Mouse (Mus musculus): ENCODE measurements around the gene Wdr1. TPM values are rescaled to one million over a fixed set of nuclear protein-coding genes. Genes with fewer than 3 reads are reported as not detected.
A peak's percentile ranks its signal among the peaks of the same experiment; 100 is the strongest.

Gene Wdr1
- polyA plus RNA-seq, 1 experiment: 157 TPM

DNA sequence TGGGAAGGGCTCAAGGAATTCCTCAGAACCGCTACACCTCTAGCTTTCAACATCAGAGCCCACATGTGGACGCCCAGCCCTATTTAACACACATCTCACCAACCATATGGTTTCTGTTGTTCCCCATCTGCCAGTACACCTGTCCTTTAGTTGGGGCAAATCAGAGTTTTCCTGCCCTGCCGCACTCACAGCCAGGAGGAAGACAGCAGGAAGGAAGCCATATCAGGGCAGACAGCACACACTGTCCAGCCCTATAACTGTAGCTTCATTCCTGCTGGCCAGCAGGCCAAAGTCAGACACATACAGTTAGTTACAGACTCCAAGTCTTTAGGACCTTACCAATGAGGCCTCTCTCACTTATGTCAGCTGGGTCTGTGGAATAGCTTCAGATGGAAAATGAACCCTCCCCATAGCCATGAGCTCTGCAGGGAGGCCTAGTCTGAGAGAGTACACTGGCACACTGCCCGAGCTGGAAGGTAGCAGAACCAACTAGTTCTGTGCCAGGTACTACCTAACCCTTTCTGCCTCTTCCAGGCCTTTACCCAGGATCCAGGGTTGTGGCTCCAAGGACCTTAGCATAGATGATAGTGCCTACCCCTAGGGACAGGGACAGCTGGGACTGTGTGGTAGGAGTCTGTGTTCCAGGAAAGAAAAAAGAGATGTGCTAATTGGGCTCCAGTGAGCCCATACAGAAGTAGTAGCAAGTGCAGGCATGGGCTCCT is 19.4 kb downstream of the Wdr1 start:
- TF ChIP-seq POLR2A (IDR thresholded peaks at IDR 0.05; ENCODE audit: borderline replicate concordance, insufficient read depth, low read length) (no peak), CTCF (IDR thresholded peaks at IDR 0.05; ENCODE audit: borderline replicate concordance, insufficient read depth, low read depth, low read length) (no peak)
- DNase-seq: peak; percentile 85 to 89
- Histone ChIP-seq H3K4me3 (replicated peaks; ENCODE audit: insufficient read depth, low read depth, low read length) (no peak overlapping the region), H3K27ac (ENCODE audit: insufficient read depth, low read length) (peak overlapping the region; percentile 31), H3K4me1 (ENCODE audit: control insufficient read depth, insufficient read depth, low read length) (peaks cover 22% of the 10 kb centered on the region), H3K27me3 (ENCODE audit: control insufficient read depth, insufficient read depth, low read length) (no peaks in the 10 kb centered on the region)
- 13% methylated on average over 4 of the region's 4 CpGs for WGBS

DNA sequence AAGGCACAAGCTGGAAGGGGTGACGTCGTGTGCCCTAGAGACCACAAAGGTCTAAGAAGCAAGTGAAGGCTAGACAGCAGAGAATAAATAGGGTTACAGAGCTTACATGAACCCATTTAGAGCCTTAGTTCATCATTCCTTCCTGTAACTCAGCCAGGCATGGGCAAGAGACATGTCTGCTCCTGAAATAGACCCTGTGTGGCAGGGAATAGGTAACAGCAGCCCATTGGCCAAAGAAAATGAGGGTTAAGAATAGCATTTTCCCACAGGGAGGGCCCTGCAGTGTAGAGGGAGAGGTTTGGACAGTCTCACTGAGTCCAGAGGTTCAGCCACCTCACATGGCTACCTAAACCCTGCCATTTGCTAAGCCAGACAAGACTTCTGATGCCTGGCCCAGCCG is 21.3 kb downstream of the Wdr1 start:
- Histone ChIP-seq H3K4me1 (ENCODE audit: control insufficient read depth, insufficient read depth, low read length) (peaks cover 21% of the 10 kb centered on the region), H3K27me3 (ENCODE audit: control insufficient read depth, insufficient read depth, low read length) (no peaks in the 10 kb centered on the region), H3K4me3 (replicated peaks; ENCODE audit: insufficient read depth, low read depth, low read length) (no peak overlapping the region), H3K27ac (ENCODE audit: insufficient read depth, low read length) (no peak overlapping the region)
- TF ChIP-seq POLR2A (IDR thresholded peaks at IDR 0.05; ENCODE audit: borderline replicate concordance, insufficient read depth, low read length) (no peak), CTCF (IDR thresholded peaks at IDR 0.05; ENCODE audit: borderline replicate concordance, insufficient read depth, low read depth, low read length) (no peak)
- DNase-seq: no peak
- 92% methylated on average over 3 of the region's 3 CpGs for WGBS

DNA sequence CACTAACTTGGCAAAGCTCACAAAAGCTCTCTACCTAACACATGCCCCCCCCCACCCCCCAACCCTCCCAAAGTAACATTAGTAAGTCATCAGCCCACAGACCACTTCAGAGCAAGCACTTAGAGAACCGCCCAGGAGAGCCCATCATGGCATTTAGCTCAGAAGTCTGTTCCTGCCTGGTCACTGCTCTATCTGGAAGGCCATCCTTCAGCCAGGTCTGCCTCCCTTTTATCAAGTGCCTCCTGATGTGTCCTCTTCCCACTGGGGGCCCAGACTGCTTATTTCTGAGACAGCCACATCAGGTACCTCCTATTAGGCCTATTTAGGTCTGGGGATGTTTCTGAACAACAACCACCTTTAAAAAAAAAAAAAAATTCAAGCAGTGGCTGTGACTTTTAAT is 22.1 kb downstream of the Wdr1 start:
- H3K4me1 ChIP-seq (ENCODE audit: control insufficient read depth, insufficient read depth, low read length): peaks cover 20% of the 10 kb centered on the region
- TF ChIP-seq POLR2A (IDR thresholded peaks at IDR 0.05; ENCODE audit: borderline replicate concordance, insufficient read depth, low read length) (no peak), CTCF (IDR thresholded peaks at IDR 0.05; ENCODE audit: borderline replicate concordance, insufficient read depth, low read depth, low read length) (no peak)
- no peak for DNase-seq
- H3K4me3 ChIP-seq (replicated peaks; ENCODE audit: insufficient read depth, low read depth, low read length): no peak overlapping the region
- H3K27ac ChIP-seq (ENCODE audit: insufficient read depth, low read length): no peak overlapping the region
- H3K27me3 ChIP-seq (ENCODE audit: control insufficient read depth, insufficient read depth, low read length): no peaks in the 10 kb centered on the region
- WGBS: 90% methylated on average over 1 of the region's 1 CpGs

DNA sequence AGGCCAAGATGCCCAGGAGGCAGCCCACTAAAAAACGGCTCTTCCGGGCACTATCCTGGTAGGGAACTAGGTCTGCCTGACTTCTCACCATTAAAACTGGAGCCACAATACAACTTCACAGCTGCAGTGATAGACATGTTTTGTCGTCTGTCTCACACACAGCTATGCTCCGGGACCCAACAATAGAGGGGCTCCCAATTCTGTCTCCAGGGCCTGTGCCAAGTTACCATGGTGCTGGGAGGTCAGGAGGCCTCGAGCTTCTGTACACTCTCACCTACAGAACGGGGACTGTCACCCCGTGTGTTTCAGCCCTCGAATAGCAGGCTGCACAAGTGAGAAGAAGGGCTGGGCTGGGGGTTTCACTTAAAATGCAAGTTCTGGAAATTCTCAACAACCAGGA is 24.5 kb downstream of the Wdr1 start:
- Histone ChIP-seq H3K4me1 (ENCODE audit: control insufficient read depth, insufficient read depth, low read length) (peaks cover 8% of the 10 kb centered on the region; the same call in 1 of the 2 replicates), H3K27ac (ENCODE audit: insufficient read depth, low read length) (no peak overlapping the region), H3K27me3 (ENCODE audit: control insufficient read depth, insufficient read depth, low read length) (no peaks in the 10 kb centered on the region), H3K4me3 (replicated peaks; ENCODE audit: insufficient read depth, low read depth, low read length) (no peak overlapping the region)
- WGBS: 33% methylated on average over 8 of the region's 8 CpGs
- DNase-seq: no peak
- TF ChIP-seq CTCF (IDR thresholded peaks at IDR 0.05; ENCODE audit: borderline replicate concordance, insufficient read depth, low read depth, low read length) (no peak), POLR2A (IDR thresholded peaks at IDR 0.05; ENCODE audit: borderline replicate concordance, insufficient read depth, low read length) (no peak)

DNA sequence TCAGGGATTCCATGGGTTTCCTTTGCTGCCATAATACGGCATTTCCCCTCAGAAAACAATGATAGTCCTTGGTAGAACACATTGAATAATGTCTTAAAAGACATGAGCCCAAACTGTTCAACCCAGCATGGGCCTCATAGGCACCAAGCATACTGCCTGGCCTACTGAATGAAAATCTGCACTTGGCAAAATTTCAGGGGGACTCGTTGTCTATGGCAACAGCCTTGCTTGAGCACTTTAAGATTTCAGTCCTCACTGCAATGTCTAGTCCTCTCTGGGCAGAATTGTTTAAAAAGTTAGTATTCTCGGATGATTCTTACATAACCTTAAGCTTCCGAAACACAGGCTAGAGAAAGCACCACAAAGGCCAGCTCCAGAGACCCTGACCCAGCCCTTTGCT is 25.2 kb downstream of the Wdr1 start:
- H3K4me3 ChIP-seq (replicated peaks; ENCODE audit: insufficient read depth, low read depth, low read length): no peak overlapping the region
- no peak for TF ChIP-seq CTCF (IDR thresholded peaks at IDR 0.05; ENCODE audit: borderline replicate concordance, insufficient read depth, low read depth, low read length)
- TF ChIP-seq POLR2A (IDR thresholded peaks at IDR 0.05; ENCODE audit: borderline replicate concordance, insufficient read depth, low read length): no peak
- 69% methylated on average over 4 of the region's 4 CpGs for WGBS
- no peaks in the 10 kb centered on the region for H3K27me3 ChIP-seq (ENCODE audit: control insufficient read depth, insufficient read depth, low read length)
- no peak for DNase-seq
- peaks cover 1% of the 10 kb centered on the region; the same call in 1 of the 2 replicates for H3K4me1 ChIP-seq (ENCODE audit: control insufficient read depth, insufficient read depth, low read length)
- H3K27ac ChIP-seq (ENCODE audit: insufficient read depth, low read length): no peak overlapping the region

DNA sequence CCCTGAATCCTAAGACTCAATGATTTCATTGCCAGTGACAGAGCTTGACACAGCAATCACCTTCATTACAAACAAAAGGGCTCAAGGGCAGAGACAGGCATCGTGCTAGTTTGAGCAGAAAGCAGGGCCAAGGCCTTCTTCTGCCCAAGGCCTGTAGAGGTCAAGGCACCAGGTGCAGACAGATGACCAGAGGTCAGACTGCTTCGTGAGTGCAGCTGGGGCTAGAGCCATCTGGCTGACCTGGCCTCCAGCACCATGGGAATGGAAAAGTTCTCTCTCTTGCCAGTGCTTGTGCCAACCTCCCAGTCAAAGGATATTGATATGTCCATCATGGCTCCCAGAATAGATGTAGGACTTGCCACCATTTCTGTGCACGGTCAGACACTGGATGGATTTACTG is 26.2 kb downstream of the Wdr1 start:
- WGBS: 71% methylated on average over 3 of the region's 3 CpGs
- no peak for DNase-seq
- Histone ChIP-seq H3K4me1 (ENCODE audit: control insufficient read depth, insufficient read depth, low read length) (peaks cover 10% of the 10 kb centered on the region), H3K4me3 (replicated peaks; ENCODE audit: insufficient read depth, low read depth, low read length) (no peak overlapping the region), H3K27ac (ENCODE audit: insufficient read depth, low read length) (no peak overlapping the region), H3K27me3 (ENCODE audit: control insufficient read depth, insufficient read depth, low read length) (no peaks in the 10 kb centered on the region)
- TF ChIP-seq POLR2A (IDR thresholded peaks at IDR 0.05; ENCODE audit: borderline replicate concordance, insufficient read depth, low read length) (no peak), CTCF (IDR thresholded peaks at IDR 0.05; ENCODE audit: borderline replicate concordance, insufficient read depth, low read depth, low read length) (no peak)

DNA sequence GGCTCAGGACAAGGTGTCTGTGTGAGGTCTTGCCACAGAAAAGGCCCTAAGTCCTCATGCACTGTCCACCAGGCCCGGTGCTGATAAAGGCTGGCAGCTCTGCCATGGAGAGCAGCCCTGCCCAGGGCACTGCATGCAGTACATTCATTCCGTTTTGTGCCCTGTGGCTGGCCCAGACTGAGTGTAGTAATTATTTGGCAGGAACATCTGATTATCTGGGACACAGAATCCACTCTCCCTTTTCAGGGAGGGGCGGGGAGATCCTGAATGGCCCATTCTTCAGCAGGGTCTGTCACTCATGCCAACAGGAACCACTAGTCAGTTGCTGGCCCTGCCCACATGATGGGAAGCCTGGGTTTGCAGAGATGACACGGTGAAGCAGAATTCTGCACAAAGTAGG is 30.9 kb downstream of the Wdr1 start:
- DNase-seq: peak; percentile 80 to 93
- H3K27me3 ChIP-seq (ENCODE audit: control insufficient read depth, insufficient read depth, low read length): no peaks in the 10 kb centered on the region
- H3K4me3 ChIP-seq (replicated peaks; ENCODE audit: insufficient read depth, low read depth, low read length): no peak overlapping the region
- peak overlapping the region; percentile 35 for H3K27ac ChIP-seq (ENCODE audit: insufficient read depth, low read length)
- 6% methylated on average over 4 of the region's 4 CpGs for WGBS
- TF ChIP-seq CTCF (IDR thresholded peaks at IDR 0.05; ENCODE audit: borderline replicate concordance, insufficient read depth, low read depth, low read length) (no peak), POLR2A (IDR thresholded peaks at IDR 0.05; ENCODE audit: borderline replicate concordance, insufficient read depth, low read length) (no peak)
- peaks cover 21% of the 10 kb centered on the region for H3K4me1 ChIP-seq (ENCODE audit: control insufficient read depth, insufficient read depth, low read length)

DNA sequence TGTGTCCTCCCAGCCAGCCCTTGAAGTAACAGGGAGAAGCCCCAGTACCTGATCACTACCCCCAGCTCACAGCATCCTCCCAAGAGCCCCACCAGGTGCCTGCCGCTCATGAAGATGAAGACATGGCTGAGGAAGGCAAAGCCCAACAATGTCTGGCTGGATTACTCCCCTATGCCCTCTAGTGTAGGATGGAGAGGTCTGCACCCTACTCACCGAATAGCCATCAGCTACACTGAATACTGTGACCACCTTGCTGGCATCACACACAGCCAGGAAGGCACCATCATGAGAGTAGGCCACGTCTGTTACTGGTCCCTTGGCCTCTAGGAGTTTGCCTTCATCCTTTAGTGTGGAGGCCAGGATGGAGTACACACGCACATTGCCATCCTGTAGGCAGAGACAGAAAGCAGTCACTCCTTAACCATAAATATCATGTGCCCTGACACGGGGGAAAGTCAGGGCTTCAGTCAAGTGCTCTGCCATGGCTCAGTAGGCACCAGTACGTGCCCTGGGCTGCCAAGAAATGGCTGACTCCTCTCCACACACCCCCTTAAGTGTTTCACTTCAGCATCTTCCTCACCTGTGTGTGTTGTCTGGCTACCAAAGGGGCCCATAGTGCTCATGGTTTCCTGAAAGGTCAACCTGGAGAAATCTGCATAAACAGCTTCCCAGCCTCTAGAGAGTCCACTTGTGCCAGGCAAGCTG is 33.1 kb downstream of the Wdr1 start:
- TF ChIP-seq CTCF (IDR thresholded peaks at IDR 0.05; ENCODE audit: borderline replicate concordance, insufficient read depth, low read depth, low read length) (peak; percentile 47), POLR2A (IDR thresholded peaks at IDR 0.05; ENCODE audit: borderline replicate concordance, insufficient read depth, low read length) (no peak)
- Histone ChIP-seq H3K4me1 (ENCODE audit: control insufficient read depth, insufficient read depth, low read length) (peaks cover 21% of the 10 kb centered on the region), H3K4me3 (replicated peaks; ENCODE audit: insufficient read depth, low read depth, low read length) (no peak overlapping the region), H3K27me3 (ENCODE audit: control insufficient read depth, insufficient read depth, low read length) (no peaks in the 10 kb centered on the region), H3K27ac (ENCODE audit: insufficient read depth, low read length) (no peak overlapping the region)
- DNase-seq: no peak
- 79% methylated on average over 6 of the region's 6 CpGs for WGBS

Data from cerebellum, adult 2 months (tissue).